Mouse (Mus musculus) bone marrow, adult 2 months (tissue): ENCODE data around the gene Pde3a. TPM values are rescaled to one million over a fixed set of nuclear protein-coding genes. Genes with fewer than 3 reads are reported as not detected.
A peak's percentile ranks its signal among the peaks of the same experiment; 100 is the strongest.

ENCODE experiments used
- H3K27ac ChIP-seq: fragments of 200-500 bp; 2 replicates; pipeline ENCODE4 v1.5.1; 2012; ENCODE audit warnings: low read depth, mild to moderate bottlenecking, control low read depth, inconsistent platforms, low read length; ENCODE audit not compliant: control insufficient read depth, poor library complexity, insufficient read depth
- H3K4me1 ChIP-seq: fragments of 200-500 bp; 2 replicates; pipeline ENCODE4 v1.6.1; 2011; ENCODE audit warnings: low read length; ENCODE audit not compliant: control insufficient read depth, insufficient read depth
- H3K4me3 ChIP-seq: fragments of 200-500 bp; replicated peaks from 2 replicates; pipeline ENCODE3; 2011; ENCODE audit warnings: mild to moderate bottlenecking, low read depth, low read length, control low read depth; ENCODE audit not compliant: control insufficient read depth
- CTCF ChIP-seq: fragments of 200-500 bp; IDR thresholded peaks from 2 replicates; pipeline ENCODE4 v1.5.1; 2011; ENCODE audit warnings: low read length, control low read depth; ENCODE audit not compliant: control insufficient read depth, insufficient read depth
- POLR2A ChIP-seq: fragments of 200-500 bp; IDR thresholded peaks from 2 replicates; pipeline ENCODE4 v1.6.1; 2011; ENCODE audit warnings: low read depth, mild to moderate bottlenecking, control low read depth, low read length, borderline replicate concordance; ENCODE audit not compliant: control insufficient read depth
- WGBS: fragments of 180-500 bp; shearing (Covaris S2); methylation state at CpG from one replicate; pipeline ENCODE4 v1.1.7; 2018; 5-methylcytosine and 5-hydroxymethylcytosine counted together
- polyA plus RNA-seq: library from polyadenylated mRNA; stranded (reverse); fragments of >200 nt; gene quantifications from 2 replicates; pipeline ENCODE4 v1.2.4, GENCODE M21; 2011; ENCODE audit warnings: low replicate concordance; ENCODE audit not compliant: missing spikeins, insufficient read depth, insufficient read length

Pde3a gene
- polyA plus RNA-seq: 1.5 and 3.1 TPM in 2 replicates

- H3K4me3 ChIP-seq: peak within 1 kb of the TSS; percentile 18
- no peaks in the 10 kb centered on the region for H3K4me1 ChIP-seq
- WGBS: 6% methylated on average over 26 of the region's 28 CpGs
- no peak within 1 kb of the TSS; the same call in 1 of the 2 replicates for H3K27ac ChIP-seq
- TF ChIP-seq CTCF (no peak), POLR2A (no peak)
Observed at GRCm38 (mm10) chr6:141248691-141249584, at the start of gene Pde3a. Pde3a (plus strand) TSS chr6:141249269.

- Histone ChIP-seq H3K4me1 (no peaks in the 10 kb centered on the region), H3K4me3 (no peak overlapping the region), H3K27ac (no peak overlapping the region)
- TF ChIP-seq CTCF: no peak
Observed at GRCm38 (mm10) chr6:141200173-141200615, 48.9 kb upstream of the Pde3a start.

DNA sequence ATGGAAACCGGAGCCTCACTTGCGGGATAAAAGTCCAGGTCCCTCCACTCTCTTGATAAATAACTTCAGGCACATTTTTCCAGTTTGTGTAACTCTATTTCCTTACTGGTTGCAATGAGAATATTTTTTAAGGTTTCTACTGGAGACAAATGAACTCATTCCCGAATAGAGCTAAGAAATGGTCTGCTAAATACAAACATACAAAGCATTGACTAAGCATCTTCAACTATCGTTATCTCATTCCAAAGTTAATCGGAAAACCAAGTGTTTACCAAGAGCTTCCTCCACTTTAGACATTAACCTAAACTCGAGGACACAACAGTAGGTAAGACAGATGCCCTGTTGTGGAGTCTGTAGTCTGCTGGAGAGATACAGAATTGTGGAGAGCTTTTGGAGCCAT lies 41.5 kb upstream of the Pde3a start:
- TF ChIP-seq CTCF (no peak), POLR2A (no peak)
- no peak overlapping the region for H3K4me3 ChIP-seq
- WGBS: 81% methylated on average over 6 of the region's 6 CpGs
- H3K4me1 ChIP-seq: no peaks in the 10 kb centered on the region
- no peak overlapping the region for H3K27ac ChIP-seq

DNA sequence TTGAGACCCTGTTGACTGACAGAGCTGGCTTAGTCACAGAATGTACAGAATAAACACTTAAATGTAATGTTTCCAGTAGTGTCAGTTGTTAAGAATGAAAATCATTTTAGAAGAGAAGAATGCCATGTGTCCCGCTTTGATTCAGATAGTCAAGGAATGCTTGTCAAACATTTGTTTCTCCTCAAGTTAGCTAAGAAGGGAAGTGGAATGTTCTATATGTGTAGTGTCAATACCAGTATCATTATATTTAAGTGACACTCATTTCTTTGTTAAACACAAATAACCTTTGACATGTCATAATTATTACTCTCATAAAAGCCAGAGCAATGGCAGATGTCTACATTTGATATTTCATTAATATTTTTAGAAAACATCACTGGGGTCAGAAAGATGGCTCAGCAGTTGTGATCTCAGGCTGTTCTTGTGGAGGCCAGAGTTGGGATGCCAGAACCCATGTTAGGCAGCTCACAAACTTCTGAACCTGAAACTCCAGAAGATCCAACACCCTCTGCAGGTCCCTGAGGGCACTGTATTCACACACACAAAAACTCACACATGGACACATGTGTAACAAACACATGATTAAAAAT lies 40.7 kb upstream of the Pde3a start:
- H3K4me3 ChIP-seq: no peak overlapping the region
- WGBS: 88% methylated on average over 1 of the region's 1 CpGs
- H3K27ac ChIP-seq: no peak overlapping the region
- TF ChIP-seq POLR2A (no peak), CTCF (no peak)
- H3K4me1 ChIP-seq: no peaks in the 10 kb centered on the region

GRCm38 (mm10) chr6:141210021-141210420 lies 39.0 kb upstream of the Pde3a start:
- no peak overlapping the region for H3K27ac ChIP-seq
- no peak overlapping the region for H3K4me3 ChIP-seq
- 76% methylated on average over 3 of the region's 3 CpGs for WGBS
- no peaks in the 10 kb centered on the region for H3K4me1 ChIP-seq
- TF ChIP-seq CTCF: no peak

- WGBS: 54% methylated on average over 3 of the region's 3 CpGs
- Histone ChIP-seq H3K4me1 (no peaks in the 10 kb centered on the region), H3K4me3 (no peak overlapping the region), H3K27ac (no peak overlapping the region)
- TF ChIP-seq POLR2A: no peak
- TF ChIP-seq CTCF: no peak
Observed at GRCm38 (mm10) chr6:141221081-141221480, 28.0 kb upstream of the Pde3a start.

- no peaks in the 10 kb centered on the region for H3K4me1 ChIP-seq
- no peak overlapping the region for H3K27ac ChIP-seq
- no peak overlapping the region for H3K4me3 ChIP-seq
- no peak for TF ChIP-seq CTCF
- WGBS: 82% methylated on average over 15 of the region's 15 CpGs
Observed at GRCm38 (mm10) chr6:141226851-141227657, 22.0 kb upstream of the Pde3a start.

GRCm38 (mm10) chr6:141227658-141228005 lies 21.4 kb upstream of the Pde3a start:
- TF ChIP-seq POLR2A (no peak), CTCF (no peak)
- no peak overlapping the region for H3K4me3 ChIP-seq
- no peak overlapping the region for H3K27ac ChIP-seq
- H3K4me1 ChIP-seq: no peaks in the 10 kb centered on the region
- 76% methylated on average over 3 of the region's 3 CpGs for WGBS
